ENCODE assay signal across 8 mouse cellular contexts in genomic region chr17:42602829-42603784, GRCm38 (mm10). TPM values are rescaled to one million over a fixed set of nuclear protein-coding genes. Genes with fewer than 3 reads are reported as not detected.
DNase-seq lines count a peak whose midpoint lies in the region; ATAC-seq and TF ChIP-seq lines count a peak whose summit lies in the region.

No protein-coding gene starts in this region.

- H3K9ac ChIP-seq in heart, embryonic 11.5 days (ENCODE audit: low read depth, low read length): no peak overlapping the region
- no peak overlapping the region for H3K9ac ChIP-seq in intestine, postnatal 0 days (ENCODE audit: low read depth, low read length)
- H3K9ac ChIP-seq in midbrain, embryonic 12.5 days (replicated peaks): no peak overlapping the region
- H3K9ac ChIP-seq in stomach, embryonic 14.5 days (replicated peaks; ENCODE audit: low read depth, low read length): no peak overlapping the region

- DNase-seq in heart, adult 11 months: peak; percentile 91
- DNase-seq in embryo, embryonic 10 days (ENCODE audit: low spot score): peak; percentile 88
- DNase-seq in gastrocnemius, postnatal 25 days: peak; percentile 20
- peak; percentile 88 to 94 for DNase-seq in left cerebral cortex, postnatal 14 days (ENCODE audit: low spot score in 2 of 2)

- ATAC-seq in heart, embryonic 11.5 days (replicated peaks; ENCODE audit: insufficient number of reproducible peaks, low FRiP score, low TSS enrichment): no peak; the same call in 1 of the 2 replicates
- no peak for ATAC-seq in intestine, postnatal 0 days
- ATAC-seq in midbrain, embryonic 12.5 days (ENCODE audit: low FRiP score, low read depth): peak; percentile 90
- ATAC-seq in stomach, embryonic 14.5 days (ENCODE audit: insufficient number of reproducible peaks, insufficient read depth, low FRiP score, low read depth): peak; percentile 77; the same call in 1 of the 2 replicates

- peak; percentile 96 for TF ChIP-seq CTCF in intestine, postnatal 0 days (IDR thresholded peaks at IDR 0.05; ENCODE audit: low read depth)

- no peak overlapping the region for H3K4me3 ChIP-seq in heart, embryonic 11.5 days (ENCODE audit: low read depth, low read length)
- H3K4me3 ChIP-seq in intestine, postnatal 0 days (ENCODE audit: low read depth, low read length): no peak overlapping the region
- H3K4me3 ChIP-seq in midbrain, embryonic 12.5 days: no peak overlapping the region
- no peak overlapping the region for H3K4me3 ChIP-seq in stomach, embryonic 14.5 days (ENCODE audit: low read depth, low read length)

- H3K4me2 ChIP-seq in heart, embryonic 11.5 days: no peak overlapping the region
- no peak overlapping the region for H3K4me2 ChIP-seq in intestine, postnatal 0 days (replicated peaks; ENCODE audit: low read depth)
- no peak overlapping the region for H3K4me2 ChIP-seq in midbrain, embryonic 12.5 days (replicated peaks)
- no peak overlapping the region for H3K4me2 ChIP-seq in stomach, embryonic 14.5 days (replicated peaks; ENCODE audit: low read depth, low read length)

- H3K27me3 ChIP-seq in heart, embryonic 11.5 days (ENCODE audit: control insufficient read depth, insufficient read depth, low read length): no peaks in the 10 kb centered on the region
- no peaks in the 10 kb centered on the region for H3K27me3 ChIP-seq in intestine, postnatal 0 days (replicated peaks; ENCODE audit: control insufficient read depth, insufficient read depth, low read length)
- no peaks in the 10 kb centered on the region for H3K27me3 ChIP-seq in midbrain, embryonic 12.5 days
- no peaks in the 10 kb centered on the region for H3K27me3 ChIP-seq in stomach, embryonic 14.5 days (ENCODE audit: control insufficient read depth, insufficient read depth, low read length)

- no peaks in the 10 kb centered on the region for H3K36me3 ChIP-seq in heart, embryonic 11.5 days (ENCODE audit: control insufficient read depth, insufficient read depth, low read length)
- H3K36me3 ChIP-seq in intestine, postnatal 0 days (ENCODE audit: control insufficient read depth, insufficient read depth): no peaks in the 10 kb centered on the region
- H3K36me3 ChIP-seq in midbrain, embryonic 12.5 days: no peaks in the 10 kb centered on the region
- no peaks in the 10 kb centered on the region for H3K36me3 ChIP-seq in stomach, embryonic 14.5 days (ENCODE audit: control insufficient read depth, insufficient read depth, low read length)

- no peaks in the 10 kb centered on the region for H3K9me3 ChIP-seq in heart, embryonic 11.5 days (replicated peaks; ENCODE audit: control insufficient read depth, low read length)
- no peaks in the 10 kb centered on the region for H3K9me3 ChIP-seq in intestine, postnatal 0 days (ENCODE audit: control insufficient read depth)
- H3K9me3 ChIP-seq in midbrain, embryonic 12.5 days: no peaks in the 10 kb centered on the region
- H3K9me3 ChIP-seq in stomach, embryonic 14.5 days (ENCODE audit: control insufficient read depth, low read depth, low read length): no peaks in the 10 kb centered on the region

- no peaks in the 10 kb centered on the region for H3K4me1 ChIP-seq in heart, embryonic 11.5 days (ENCODE audit: control insufficient read depth, insufficient read depth, low read length)
- no peaks in the 10 kb centered on the region for H3K4me1 ChIP-seq in intestine, postnatal 0 days (replicated peaks; ENCODE audit: control insufficient read depth, insufficient read depth, low read length)
- peaks cover under 1% of the 10 kb centered on the region; the same call in 1 of the 2 replicates for H3K4me1 ChIP-seq in midbrain, embryonic 12.5 days
- no peaks in the 10 kb centered on the region for H3K4me1 ChIP-seq in stomach, embryonic 14.5 days (ENCODE audit: control insufficient read depth, insufficient read depth, low read length)

- H3K27ac ChIP-seq in heart, embryonic 11.5 days (ENCODE audit: low read depth, low read length): no peak overlapping the region
- no peak overlapping the region for H3K27ac ChIP-seq in intestine, postnatal 0 days (ENCODE audit: low read depth, low read length)
- no peak overlapping the region for H3K27ac ChIP-seq in midbrain, embryonic 12.5 days (replicated peaks)
- H3K27ac ChIP-seq in stomach, embryonic 14.5 days (ENCODE audit: low read length): no peak overlapping the region

- intact Hi-C loops in left cerebral cortex, postnatal 14 days (cut with DNase I): loop anchor here (5.0 to 10.0 kb wide), 4 partner anchors 288 to 1628 kb away; partner anchors contain the start of gene Ptchd4

- 28% methylated on average over 15 of the region's 15 CpGs for WGBS in heart, embryonic 11.5 days (ENCODE audit: insufficient replicate concordance)
- WGBS in intestine, postnatal 0 days: 26% methylated on average over 15 of the region's 15 CpGs
- WGBS in midbrain, embryonic 12.5 days: 34% methylated on average over 15 of the region's 15 CpGs
- WGBS in stomach, embryonic 14.5 days: 25% methylated on average over 15 of the region's 15 CpGs

RNA-seq across cellular contexts. Expression of gene Opn5, which starts 8.1 kb away (rescaled TPM):
- polyA plus RNA-seq in heart, embryonic 11.5 days (2014; fragmentation: Nextera tagmentation; extraction: Ambion mirVana): not detected in 2 replicates
- not detected for total RNA-seq in gastrocnemius, postnatal 25 days (2021)
- not detected in 2 replicates for polyA plus RNA-seq in intestine, postnatal 0 days (2015; fragmentation: Nextera tagmentation; extraction: Ambion mirVana)
- under 1 TPM in 1 of 2 experiments, not detected in 1; 0.17 TPM for total RNA-seq in left cerebral cortex, postnatal 14 days (2021)
- polyA plus RNA-seq in midbrain, embryonic 12.5 days (2016; fragmentation: Nextera tagmentation; extraction: Ambion mirVana): 0.18 TPM in 1 of 2 replicates, not detected in the other
- polyA plus RNA-seq in stomach, embryonic 14.5 days (2014; fragmentation: Nextera tagmentation; extraction: Ambion mirVana): not detected in 2 replicates

Comparison
In these comparisons a context has a peak if more than half of its experiments do, and no peak if none do; other contexts are left out.
1. DNase-seq: peak in every context shown above with its lines; median percentile 91 in heart, adult 11 months; 91 in left cerebral cortex, postnatal 14 days; 88 in embryo, embryonic 10 days; 20 in gastrocnemius, postnatal 25 days.
2. ATAC-seq: peak in midbrain, embryonic 12.5 days (single experiment) and stomach, embryonic 14.5 days (single experiment); none in heart, embryonic 11.5 days (single experiment) and intestine, postnatal 0 days (single experiment).